Mouse (Mus musculus) lung, postnatal 4 days (tissue): Measurements from ENCODE around the gene Odr4.

Source experiments
- DNase-seq, 2 experiments: peaks; one replicate each; pipeline ENCODE4 v3.0.0; 2021

Odr4 gene

DNA sequence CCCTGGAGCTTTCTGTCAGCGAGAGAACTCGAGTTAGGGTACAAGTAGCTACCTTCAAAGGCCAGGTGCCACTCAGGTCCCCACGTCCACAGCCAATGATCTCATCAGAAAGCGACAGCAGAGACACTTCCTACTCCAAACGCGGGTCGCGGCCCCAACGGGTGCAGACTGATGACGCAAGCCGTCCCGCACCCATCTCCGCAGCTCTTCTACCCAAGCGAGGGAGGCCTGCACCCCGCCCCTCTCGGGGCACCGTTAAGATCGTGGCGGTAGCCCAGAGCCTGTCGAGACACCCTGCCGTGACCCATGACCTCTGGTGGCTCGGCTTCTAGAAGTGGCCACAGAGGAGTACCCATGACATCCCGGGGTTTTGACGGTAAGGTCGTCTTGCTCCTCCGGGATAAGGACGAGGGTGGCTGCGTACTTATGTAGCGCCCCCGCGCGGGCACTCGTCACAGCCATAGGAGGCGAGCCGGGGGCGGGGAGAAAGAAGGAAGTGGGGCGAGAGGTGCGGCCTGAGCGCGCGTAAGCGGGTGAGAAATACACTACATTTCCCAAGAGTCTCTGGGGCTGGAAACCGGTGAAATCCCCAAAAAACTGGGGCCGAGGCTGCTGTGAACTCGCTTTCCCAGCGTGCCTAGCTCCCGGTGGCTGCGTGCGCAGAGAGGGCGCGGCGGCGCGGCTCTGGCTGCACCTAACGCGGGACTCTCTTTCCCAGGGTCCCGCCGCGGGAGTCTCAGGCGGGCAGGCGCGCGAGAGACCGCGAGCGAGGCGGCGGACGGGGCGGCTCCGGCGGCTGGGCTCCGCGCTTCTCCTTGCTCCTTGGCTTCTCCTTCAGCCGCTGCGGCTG lies at the start of gene Odr4, which contains the start of gene Tpr:
Odr4 (minus strand) TSS at position 443 of the 850 bp plus-strand sequence.
Tpr (plus strand) TSS at position 201 of the 850 bp plus-strand sequence.
- peak; percentile 97 to 99 for DNase-seq

DNA sequence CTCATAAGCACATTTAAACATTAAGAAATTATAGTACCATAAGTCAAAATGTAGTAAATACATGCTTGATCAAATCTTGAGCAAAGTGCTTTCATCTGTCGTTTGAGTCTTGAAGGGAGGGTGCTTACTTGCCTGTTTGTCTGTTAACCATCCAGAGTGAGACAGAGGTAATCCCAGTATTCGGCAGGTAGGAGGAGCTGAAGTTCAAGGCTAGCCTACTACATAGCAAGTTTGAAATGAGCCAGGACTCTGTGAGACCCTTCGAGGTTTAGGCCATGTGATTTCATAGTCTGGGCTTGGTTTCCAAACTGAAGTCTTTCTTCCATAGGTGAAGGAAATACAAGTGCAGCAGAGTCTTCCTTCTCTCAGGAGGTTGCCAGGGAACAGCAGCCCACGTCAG lies 48.9 kb upstream of the Odr4 start:
- no peak for DNase-seq

DNA sequence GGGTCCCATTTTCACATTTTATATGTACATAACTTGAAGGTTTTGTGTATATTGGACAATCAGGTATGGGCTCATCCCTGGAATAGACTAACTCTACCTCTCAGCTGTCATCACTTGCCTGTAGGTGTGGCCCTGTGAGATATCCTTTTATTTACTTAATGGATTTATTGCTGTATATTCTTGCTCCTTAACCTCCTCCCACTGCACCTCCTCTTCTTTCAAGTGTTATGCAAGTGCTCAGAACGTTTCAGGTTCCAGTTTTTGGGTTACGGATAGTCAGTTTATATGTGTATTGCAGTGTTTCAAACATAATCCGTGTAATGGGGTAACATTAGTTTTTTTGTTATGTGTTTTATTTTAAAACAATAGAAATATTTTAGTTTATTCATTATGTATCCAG lies 45.8 kb upstream of the Odr4 start:
- no peak for DNase-seq

DNA sequence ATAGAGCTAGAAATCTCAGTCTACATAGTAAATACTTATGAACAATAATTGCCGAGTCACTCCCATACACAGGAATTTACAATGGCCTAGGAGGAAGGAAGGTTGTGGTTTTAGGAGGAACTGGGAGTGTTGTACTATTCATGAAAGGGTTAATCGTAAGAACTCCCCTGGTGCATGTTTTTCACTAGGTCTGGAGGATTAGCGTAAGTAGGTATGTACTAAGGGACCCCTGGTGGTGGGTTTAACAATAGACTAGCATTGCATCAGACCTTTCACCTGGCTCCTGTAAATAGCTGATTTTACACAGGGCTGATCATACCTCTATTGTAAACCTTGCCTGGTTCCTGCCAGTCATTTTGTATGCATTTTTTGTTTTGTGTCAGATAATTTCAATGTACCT lies 33.3 kb upstream of the Odr4 start:
- no peak for DNase-seq

DNA sequence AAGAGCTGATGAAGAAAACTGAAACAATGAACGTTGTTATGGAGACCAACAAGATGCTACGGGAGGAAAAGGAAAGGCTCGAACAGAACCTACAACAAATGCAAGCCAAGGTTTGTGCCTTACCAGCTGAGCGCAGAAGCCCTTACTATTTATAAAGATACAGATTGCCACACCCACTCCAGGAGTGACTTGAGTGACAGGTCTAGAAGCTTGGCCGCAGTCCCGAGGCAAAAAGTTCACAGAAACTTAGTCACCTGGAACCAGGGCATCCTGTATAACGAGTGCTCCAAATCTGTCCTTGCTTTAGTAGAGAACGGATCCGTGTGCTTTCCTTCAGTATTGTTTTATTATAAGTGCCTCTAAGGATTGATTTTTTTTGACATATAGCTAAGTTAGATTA lies 32.8 kb upstream of the Odr4 start:
- DNase-seq = no peak

DNA sequence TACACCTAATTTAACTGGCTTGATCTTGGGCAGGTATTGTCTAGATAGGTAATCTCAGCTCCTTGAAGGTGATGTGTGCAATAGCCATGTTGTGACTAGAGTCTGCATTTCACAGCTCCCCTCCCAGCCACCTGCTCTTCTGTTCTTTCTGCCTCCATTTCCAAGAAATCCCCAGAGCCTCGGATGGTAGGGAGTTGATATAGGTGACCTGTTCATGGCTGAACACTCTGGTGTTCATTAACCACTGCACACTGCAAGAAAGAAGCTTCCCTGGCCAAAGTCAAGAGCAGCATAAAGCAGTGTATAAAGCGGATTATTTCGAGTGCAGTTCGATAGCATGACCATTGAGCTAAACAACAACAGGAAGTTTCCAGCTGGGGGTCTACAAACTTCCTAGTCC lies 25.5 kb upstream of the Odr4 start:
- no peak for DNase-seq

DNA sequence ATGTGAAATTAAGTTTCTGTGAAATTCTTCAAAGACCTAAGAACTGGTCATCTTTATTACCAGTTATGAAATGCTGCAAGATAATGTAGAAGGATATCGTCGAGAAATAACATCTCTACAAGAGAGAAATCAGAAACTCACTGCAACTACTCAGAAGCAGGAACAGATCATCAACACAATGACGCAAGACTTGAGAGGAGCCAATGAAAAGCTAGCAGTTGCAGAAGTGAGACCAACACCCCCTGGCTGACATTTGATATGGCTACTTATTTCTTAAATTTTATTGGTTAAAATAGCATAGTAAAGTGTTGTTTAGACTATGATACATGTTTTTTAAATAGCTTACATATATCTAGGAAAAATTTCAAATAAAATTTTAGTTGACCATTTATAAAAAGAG lies 23.1 kb upstream of the Odr4 start:
- DNase-seq = no peak

DNA sequence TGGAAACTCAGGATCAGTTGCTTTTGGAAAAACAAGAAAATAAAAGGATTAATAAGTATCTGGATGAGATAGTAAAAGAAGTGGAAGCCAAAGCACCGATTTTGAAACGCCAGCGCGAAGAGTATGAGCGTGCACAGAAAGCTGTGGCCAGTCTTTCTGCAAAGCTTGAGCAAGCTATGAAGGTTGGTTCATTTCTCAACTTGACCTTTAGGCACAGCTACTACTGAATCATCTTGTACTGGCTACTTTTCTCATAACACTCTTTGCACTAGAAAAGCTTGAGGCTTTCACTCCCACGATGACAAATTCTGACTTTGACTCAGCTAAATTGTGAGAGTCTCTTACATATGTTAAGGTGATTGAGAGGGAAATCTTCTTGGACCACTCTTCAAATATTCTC lies 17.1 kb upstream of the Odr4 start:
- no peak for DNase-seq

DNA sequence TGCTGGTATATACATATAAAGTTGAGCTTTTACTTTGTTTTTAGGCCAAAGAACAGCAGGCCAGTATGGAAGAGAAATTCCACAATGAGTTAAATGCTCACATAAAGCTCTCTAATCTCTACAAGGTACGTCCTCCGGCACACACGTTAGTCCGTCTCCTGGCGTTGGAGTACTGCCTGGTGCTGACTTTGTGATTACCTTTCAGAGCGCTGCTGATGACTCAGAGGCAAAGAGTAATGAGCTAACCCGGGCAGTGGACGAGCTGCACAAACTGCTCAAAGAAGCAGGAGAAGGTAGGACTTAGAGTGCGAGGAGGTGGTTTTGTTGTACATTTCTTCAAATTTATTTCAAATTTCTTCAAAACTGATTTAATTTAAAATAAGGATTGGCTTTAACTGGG lies 14.4 kb upstream of the Odr4 start:
- DNase-seq = no peak

DNA sequence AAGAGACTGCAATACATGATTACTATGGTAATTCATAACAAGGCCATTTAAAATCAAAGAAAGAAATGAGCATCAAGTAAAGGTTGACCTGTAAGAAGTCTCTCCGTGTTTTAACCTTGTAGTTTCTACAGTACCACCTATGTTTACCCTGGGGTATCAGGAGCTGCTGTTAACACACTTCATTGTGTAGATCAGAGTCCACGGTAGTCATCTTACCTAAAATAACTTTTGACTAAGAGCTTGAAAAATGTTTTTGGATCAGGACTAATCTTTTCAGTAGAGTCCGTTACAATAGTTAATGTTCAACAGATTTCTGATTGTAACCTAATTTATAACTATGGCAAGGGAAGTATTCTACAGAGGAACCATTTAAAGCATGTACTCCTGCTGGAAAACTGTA lies 11.7 kb upstream of the Odr4 start:
- no peak for DNase-seq

DNA sequence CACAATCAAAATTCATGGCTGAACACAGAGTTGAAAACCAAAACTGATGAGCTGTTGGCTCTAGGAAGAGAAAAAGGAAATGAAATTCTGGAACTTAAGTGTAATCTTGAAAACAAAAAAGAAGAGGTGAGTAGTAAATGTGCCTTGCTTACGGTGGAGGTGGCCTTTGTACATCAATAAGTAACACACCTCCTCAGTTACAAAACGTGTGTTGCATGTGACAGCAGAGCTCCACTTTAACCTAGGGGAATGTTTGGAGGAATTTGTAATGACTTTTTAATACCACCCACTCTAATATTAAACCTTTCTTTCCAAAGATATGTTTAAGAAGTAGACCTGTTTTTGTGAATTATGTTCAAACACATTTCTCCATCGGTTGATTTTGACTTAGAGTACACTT lies 11.0 kb upstream of the Odr4 start:
- no peak for DNase-seq

DNA sequence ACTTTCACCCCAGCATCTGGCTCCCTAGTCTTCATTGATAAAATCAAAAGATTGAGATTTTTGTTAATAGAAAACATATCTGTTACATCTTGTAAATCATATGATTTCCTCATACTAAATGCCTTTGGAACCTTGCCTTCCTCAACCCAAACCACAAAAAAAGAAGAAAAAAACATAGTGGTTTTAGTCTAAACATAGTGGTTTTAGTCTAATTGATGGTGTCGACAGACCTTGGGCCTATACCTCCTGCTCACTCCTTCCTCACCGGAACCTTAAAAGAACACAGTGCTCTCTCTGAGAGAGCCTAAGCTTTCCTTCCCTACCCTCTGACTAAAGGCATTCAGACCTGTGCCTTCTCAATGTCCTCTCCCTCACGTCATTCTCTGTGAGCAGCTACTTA lies 3.1 kb upstream of the Odr4 start:
- DNase-seq = no peak

DNA sequence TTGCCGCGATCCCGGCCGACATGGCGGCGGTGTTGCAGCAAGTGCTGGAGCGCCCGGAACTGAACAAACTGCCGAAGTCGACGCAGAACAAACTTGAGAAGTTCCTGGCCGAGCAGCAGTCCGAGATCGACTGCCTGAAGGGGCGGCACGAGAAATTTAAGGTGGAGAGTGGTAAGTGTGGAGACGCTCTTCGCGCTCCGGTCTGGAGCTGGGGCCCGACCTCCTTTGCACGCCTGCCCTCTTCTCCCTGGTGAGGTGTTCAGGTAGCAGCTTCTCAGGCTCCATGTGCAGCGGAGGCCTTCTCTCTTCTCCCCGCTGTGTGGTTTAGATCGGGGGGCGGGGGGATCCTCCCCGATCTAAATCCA lies 590 bp upstream of the Odr4 start:
- DNase-seq = no peak

DNA sequence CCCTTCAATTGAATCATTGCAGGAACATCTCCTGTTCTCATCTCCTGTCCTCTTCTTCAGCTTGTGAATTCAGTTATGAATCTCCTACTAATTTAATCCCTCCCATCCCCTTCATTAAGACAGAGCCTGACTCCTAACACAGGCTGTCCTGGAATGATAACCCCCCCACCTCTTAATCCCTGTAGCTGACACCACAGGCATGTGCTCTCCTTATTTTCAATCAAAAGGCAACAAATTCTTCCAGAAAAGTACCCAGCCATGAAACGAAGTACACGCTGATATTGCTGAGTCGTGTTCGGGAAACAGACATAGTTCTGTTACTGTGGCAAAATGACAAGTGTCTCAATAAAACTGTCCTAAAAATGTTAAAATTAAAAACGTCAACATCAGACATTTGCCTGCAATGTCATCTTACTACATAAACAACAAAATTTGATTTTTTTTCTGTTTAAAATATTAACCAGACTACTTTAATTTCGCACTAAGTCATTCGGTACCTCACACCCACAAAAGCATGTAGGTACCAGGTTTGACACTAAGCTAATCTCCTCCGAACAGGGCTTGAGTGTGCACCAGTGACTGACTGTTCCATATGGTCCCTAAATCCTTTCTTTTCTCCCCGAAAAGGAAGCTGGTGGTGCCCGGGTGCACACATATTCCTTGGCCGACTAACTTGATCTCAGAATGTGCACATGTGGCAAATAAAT lies 796 bp downstream of the Odr4 start:
- no peak for DNase-seq

DNA sequence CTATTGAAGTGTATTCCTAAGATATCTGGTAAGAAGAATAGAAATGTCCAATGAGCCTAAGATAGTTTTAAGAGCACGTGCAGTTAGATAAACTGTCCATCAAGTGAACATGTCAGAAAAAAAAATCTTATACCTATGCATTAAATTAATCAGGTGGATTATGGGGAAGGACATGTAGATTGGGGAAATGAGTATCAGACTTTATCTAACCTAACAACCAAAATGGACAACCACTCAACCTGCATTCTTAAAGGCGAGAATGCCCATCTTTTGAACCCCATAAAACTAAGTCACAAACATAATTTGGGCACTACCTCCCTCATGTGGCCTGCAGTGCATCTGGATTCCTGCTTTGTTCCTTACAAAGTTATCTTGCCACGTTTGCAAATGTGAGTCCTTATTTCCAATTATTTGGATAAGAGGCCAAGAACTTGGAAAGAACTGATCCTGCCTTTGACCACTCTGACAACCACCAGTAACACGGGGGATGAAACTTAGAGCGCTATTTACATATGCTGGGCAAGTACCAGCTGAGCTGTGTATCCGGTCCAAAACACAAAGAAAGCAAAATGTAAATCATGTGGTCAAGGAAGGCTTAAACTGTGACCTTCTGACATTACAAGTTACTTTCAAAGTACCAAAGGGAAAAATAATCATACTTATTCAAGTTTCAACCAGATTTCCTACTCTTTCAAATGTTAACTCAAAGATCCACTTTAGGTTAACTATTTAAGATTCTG lies 3.3 kb downstream of the Odr4 start:
- no peak for DNase-seq

DNA sequence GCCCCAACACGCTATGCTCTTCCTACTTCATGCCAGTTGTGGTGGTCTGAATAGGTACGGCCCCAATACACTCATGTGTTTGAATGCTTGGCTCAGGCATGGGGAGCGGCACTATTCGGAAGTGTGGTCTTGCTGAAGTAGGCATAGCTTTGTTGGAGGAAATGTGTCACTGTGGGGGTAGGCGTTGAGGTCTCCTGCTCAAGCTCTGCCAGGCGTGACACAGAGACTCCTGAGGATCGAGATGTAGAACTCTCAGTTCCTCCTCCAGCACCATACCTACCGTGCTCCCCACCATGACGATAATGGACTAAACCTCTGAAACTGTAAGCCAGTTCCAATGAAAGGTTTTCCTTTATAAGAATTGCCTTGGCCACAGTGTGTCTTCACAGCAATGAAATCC lies 5.3 kb downstream of the Odr4 start:
- DNase-seq = peak; percentile 9 to 24

DNA sequence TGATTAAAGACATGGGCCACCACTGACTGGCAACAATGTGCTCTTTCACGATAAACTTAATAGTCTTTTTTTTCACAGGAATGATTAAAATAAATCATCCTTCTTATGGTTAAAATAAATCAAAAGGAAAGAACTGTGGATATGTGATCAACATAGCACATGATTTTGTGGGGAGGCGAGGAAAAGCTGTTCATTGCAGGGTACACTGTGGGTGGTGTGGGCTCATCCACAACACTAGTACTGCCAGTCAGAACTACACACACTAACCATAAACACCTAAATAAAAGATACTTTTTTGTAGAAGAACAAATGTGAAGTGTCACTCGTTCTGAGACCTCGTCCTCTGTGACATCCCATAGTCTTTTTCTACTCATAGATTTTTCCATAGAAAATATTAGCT lies 8.7 kb downstream of the Odr4 start:
- DNase-seq = no peak

DNA sequence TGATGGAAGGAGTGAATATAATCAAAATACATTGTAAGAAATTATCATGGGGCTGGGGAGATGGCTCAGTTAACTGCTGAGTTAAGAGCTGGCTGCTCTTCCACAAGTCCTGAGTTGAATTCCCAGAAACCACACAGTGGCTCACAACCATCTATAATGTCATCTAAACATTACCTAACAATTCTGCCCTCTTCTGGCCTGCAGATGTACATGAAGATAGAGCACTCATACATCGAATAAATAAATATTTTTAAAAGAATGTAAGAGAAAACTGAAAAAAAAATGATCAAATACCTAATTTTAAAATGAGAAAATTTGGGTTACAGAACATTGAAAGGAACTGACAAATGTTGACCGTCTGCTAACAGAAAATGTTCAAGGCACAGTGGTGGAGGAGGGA lies 18.6 kb downstream of the Odr4 start:
- no peak for DNase-seq

DNA sequence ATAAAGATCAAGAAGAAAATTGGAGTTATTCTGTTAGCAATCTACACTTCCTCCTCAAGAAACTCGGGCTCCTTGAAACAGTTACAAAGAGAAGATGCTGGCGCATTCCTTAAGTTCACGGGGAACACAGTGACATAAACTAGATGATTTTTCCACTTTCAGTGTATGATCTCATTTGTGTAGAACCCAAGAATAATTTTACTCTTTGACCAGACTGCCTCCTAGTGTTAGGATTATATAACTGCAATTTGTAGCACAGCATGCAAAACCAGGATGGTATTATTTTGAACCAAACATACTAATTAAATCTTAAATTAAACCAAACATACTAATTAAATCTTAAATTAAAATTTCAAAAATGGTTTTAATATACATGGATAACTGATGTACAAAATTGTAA lies 20.0 kb downstream of the Odr4 start:
- DNase-seq = no peak

DNA sequence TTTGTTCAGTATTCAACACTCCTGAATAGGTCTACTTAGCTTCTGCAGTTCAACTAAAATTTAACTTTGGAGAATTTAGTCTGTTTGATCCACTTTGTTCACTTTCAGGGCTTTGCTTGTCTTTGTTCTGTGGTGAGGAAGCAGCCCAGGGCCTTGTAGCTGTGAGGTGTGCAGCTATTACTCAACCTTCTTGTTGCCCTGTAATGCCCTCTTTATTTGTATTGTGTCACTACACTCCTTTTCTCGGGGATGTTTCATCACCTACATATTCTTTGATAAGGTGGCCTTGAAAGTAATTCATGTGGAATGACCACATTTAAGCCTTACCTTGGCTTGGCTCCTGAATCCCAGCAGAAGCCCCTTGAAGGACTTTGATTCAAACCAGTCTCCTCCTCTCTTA lies 32.0 kb downstream of the Odr4 start:
- DNase-seq = no peak

DNA sequence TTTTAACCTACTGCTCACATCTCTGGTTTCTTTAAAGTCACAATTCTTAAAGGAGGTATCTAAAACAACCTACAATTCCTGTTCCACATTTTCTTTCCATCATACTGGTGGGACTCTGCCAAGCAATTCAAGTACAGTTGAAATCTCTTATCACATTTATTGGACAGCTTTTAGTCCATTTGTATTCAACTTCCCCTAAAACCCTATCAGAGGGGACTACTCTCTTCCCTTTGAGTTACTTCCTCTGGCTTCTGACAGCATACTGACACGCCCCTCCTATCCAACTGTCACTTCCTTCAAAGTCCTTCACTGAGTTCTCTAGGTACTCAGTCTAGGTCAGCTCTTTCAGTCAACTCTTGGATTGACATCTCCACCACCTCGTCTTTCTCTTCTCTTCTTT lies 57.8 kb downstream of the Odr4 start:
- DNase-seq = no peak

DNA sequence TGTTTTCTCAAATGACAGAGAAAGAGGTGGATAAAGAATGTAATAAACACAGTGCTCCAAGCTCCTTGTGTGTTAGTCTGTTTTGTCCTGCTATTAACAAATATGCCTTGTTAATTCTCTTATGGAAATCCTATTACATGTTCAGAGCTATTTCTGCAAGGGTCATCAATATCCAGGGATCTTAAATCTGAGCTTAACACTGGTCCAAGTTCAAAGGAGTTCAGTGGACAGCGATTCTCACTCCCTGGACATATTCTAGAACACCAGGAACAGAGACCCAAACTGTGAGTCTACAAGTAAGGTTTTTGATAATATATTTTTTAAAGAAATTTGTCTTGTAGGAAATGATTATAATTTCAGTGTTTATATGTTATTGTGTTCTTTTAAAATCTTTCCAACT lies 73.7 kb downstream of the Odr4 start, which contains the start of gene Pdc:
Pdc (plus strand) TSS at position 213 of the 400 bp plus-strand sequence.
- no peak for DNase-seq
